Mouse (Mus musculus) ovary, postnatal 10 days (tissue): ENCODE data around the gene Tpst2.

Source experiments
- DNase-seq: peaks from one replicate; pipeline ENCODE4 v3.0.0; 2022; ENCODE audit warnings: low spot score

Tpst2 gene

DNA sequence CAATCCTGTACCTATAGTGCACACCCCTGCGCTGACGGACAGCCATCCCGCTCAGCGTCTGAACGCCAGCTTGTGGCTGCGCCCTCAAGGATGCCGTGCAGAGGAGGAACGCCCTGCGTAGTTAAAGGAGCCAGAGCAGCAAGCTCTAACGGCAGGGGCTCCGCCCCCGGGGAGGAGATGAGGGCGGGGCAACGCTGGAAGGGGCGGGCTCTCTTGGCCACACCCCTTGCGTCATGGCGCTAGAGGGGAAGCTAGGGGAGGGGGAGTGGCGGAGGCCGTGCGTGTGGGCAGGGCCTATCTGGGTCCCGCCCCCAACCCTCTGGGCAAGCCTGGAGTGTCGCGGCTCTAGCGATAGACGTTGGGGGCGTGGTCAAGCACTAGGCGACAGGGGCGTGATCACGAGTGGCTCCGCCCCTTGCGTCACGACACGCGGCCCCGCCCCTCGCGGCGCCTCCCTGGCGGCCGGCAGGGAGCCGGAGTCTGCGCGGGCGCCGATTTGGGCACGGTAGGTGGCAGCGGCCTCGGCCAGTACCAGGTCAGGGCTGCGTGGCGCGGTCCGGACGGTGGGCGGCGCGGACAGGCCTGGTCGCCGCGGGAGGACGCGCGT is at the start of gene Tpst2:
Tpst2 (plus strand) TSS at position 425 of the 607 bp plus-strand sequence.
- peak; percentile 96 for DNase-seq

GRCm38 (mm10) chr5:112227354-112227753 is 49.1 kb upstream of the Tpst2 start:
- DNase-seq = no peak

DNA sequence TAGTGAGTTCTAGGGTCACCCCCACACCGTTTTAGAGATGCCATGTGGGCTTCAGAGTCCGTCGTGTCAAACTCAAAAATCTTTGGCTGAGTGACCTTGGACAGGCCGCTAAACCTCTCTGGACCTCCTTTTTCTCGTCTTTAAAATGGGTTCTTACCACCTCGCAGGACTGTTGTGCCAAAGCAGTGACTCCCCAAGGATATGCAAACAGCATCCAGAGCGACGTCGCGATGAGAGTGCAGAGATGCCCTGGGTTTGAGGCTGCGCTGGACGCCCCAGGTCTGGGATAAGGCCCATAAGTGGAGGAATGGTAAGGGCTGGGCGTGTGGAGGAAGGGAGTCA is 48.6 kb upstream of the Tpst2 start:
- no peak for DNase-seq

- DNase-seq = no peak
These were observed 48.0 kb upstream of the Tpst2 start for GRCm38 (mm10) chr5:112228240-112229076.

DNA sequence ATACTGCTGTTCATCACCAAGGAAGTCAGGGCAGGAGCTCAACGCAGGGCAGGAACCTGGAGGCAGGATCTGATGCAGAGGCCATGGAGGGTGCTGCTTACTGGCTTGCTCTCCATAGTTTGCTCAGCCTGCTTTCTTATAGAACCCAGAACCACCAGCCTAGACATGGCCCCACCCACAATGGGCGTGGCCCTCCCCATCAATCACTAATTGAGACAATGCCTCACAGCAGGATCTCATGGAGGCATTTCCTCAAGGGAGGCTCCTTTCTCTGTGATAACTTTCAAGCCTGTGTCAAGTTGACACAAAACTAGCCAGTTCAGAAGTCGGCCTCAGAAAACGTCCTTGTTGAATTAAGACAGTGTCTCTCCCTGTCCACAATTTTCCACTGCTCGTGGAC is 40.7 kb upstream of the Tpst2 start:
- no peak for DNase-seq

GRCm38 (mm10) chr5:112236631-112237030 is 39.9 kb upstream of the Tpst2 start:
- no peak for DNase-seq

- DNase-seq = no peak
These were observed 39.1 kb upstream of the Tpst2 start for GRCm38 (mm10) chr5:112237439-112237838.

- DNase-seq = no peak
These were observed 38.5 kb upstream of the Tpst2 start for GRCm38 (mm10) chr5:112237866-112238570.

DNA sequence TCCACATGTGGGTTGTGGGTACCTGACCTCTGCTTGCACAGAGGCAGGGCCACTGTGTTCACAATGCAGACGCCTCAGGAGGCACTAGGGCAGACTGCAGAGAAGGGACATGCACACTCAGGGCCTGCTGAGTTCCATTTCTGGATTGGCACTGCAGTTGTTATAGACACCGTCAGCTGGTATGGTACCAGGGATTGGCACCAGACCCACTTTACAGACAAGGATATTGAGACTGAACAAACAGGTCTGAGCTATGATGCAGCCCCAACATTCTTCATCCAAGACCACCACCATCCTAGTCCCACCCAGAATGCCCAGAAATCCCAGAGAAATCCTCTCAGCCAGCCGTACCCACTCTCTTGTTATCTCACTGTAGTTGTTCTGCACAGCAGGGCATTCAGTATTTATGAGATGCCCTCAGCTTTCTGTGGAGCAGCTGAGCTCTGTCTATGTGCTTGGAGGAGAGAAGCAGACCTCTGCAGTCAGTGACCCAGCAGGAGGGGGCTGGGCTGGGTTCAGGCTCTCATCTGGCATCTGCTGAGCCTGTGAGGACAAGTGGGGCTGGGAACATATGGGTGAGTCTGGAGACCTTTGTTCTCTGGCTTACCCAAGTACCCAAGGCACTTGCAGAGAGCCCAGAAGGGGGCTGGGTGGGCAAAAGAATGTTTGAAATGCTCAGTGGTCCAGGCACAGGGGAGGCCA is 37.6 kb upstream of the Tpst2 start:
- no peak for DNase-seq

DNA sequence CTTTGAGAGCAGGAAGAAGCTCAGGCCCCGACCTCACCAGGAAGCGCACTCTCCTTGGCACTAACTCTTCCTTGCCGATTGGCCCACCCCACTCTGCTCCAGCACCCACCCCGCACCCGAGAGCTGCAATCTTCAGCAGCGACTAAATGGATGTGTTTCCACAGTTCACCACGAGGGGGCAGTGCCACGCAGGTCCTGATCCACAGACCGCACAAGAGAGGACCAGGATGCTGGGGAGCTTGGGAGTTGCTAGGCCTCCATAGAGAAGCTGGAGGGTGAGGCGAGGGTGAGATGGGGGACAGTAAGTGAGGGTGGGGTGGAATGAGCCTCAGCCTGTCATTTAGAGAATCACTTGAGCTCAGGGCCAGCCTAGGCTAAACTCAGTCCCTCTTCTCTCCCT is 35.7 kb upstream of the Tpst2 start:
- peak; percentile 76 for DNase-seq

DNA sequence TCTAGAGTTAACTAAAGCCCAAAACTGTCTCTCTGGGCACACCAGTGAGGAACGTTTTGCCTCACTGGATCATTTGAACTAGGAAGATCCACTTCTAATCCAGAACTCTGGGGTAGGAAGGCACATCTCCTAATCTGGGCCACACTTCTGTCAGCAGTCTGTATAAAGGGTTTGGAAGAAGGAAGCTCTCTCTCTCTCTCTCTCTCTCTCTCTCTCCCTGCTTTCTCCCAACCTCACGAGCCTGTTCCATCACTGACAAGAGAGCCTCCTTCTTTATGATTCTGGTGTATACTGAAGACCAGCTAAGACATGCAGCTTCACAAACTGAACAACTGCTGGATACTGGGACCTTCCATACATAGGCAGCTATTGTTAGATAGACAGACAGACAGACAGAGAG is 34.6 kb upstream of the Tpst2 start:
- DNase-seq = no peak

DNA sequence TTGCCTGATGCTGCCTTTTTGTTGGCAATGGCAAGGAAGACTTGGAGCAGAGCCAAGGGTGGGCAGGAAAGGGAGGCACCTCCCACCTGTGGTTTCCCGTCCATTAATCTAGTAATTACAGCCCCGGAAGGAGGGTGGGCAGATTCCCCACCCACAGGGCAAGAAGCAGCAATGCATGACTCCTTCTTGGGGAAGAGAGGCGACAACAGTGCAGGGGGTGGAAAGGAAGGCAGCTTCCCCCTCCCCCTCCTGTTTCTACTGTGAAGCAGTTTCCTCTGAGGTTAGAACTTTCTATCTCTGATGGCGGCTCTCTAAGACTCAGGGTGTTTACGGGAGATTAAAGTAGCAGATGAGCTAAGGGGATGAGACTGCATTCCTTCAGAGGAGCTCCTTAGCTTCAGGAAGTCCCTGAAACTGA is 34.1 kb upstream of the Tpst2 start:
- no peak for DNase-seq

- no peak for DNase-seq
These were observed 33.5 kb upstream of the Tpst2 start for GRCm38 (mm10) chr5:112243041-112243440.

- DNase-seq = no peak
These were observed 32.8 kb upstream of the Tpst2 start for GRCm38 (mm10) chr5:112243539-112244274.

GRCm38 (mm10) chr5:112244275-112244562 is 32.3 kb upstream of the Tpst2 start:
- no peak for DNase-seq

DNA sequence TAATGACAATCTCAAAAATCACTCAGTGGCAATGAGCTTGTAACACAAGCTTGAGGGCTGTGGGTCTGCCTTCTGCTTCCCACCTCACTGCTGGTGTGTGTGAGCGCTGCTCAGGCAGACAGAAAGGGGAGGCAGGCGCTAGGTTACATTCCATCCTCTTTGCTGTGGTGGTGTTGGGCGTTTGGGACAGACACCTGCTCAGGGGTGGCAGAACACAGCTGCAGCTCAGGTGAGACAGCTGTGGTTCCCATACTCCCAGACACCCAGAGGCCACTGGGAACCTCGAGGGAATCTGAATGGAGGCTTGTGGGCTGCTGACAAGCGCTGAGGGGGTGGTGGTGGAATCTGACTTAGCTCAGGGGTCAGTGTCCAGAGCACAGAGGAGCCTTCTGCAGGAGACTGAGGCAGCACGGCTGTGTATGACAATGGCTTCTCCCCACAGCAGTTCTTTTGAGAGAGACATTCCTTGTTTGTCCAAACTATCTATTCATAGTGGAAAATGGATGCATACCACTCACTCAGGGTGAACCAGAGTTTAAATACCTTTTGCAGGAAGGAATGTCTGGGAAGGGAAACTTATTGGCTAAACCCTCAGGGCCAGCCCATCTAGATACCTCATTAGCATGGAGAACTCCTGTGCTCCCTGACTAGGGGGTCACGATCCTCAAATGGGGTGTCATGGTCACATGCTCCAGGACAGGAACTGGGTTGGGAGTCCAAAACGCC is 31.4 kb upstream of the Tpst2 start:
- no peak for DNase-seq

DNA sequence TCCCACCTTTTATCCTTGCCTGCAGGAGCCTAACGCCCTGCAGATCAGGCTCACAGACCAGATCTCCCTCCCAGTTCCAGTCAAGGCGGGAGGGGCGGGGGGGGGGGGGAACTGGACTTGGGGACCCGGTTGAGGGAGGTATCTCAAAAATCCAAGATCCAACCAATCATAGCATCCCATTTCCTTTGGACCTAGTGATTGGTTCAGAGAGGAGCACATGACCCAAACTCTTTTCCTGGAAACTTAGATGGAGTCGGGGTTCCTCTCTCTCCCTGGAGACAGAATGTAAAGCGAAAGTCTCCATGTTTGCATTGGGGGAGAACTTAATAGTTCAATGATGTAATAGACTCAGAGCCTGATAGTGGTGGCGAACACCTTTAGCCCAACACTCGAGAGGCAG is 29.1 kb upstream of the Tpst2 start:
- no peak for DNase-seq

DNA sequence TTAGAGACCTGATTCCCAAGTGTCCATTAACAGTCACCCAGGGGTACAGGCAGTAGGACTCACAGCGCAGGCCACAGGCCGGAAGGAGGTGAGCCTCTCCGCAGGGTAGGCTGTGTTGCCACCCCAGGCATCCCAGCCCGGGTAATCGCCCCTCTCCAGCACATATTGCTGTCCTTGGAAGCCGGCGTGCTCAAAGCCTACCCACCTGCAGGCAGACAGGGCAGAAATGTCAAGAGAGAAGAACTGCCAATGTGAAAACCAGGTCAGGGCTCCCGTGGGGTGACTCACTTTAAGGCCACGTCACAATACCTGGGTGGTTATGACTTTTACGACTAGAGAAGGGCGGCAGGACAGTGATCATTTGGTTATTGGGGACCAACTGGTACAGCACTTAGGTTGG is 27.4 kb upstream of the Tpst2 start:
- no peak for DNase-seq

- DNase-seq = no peak
These were observed 24.1 kb upstream of the Tpst2 start, which contains the start of gene Cryba4 for GRCm38 (mm10) chr5:112252400-112252799. TSS of gene Cryba4 (minus strand) at chr5:112252518.

GRCm38 (mm10) chr5:112253169-112253568 is 23.3 kb upstream of the Tpst2 start:
- DNase-seq = no peak

GRCm38 (mm10) chr5:112254282-112254806 is 22.1 kb upstream of the Tpst2 start:
- DNase-seq = peak; percentile 26
